Mouse (Mus musculus): ENCODE measurements around the gene Casc1. TPM values are rescaled to one million over a fixed set of nuclear protein-coding genes. Genes with fewer than 3 reads are reported as not detected.

The Casc1 gene
- polyA plus RNA-seq, 1 experiment from 2014 or later, result 0.91 TPM

GRCm38 (mm10) chr6:145187093-145188088, 23.4 kb downstream of the Casc1 start:
- Histone ChIP-seq H3K4me3 (ENCODE audit: low read depth, low read length) (peak overlapping the region; percentile 3; the same call in 1 of the 2 replicates), H3K4me1 (replicated peaks; ENCODE audit: control insufficient read depth, insufficient read depth, low read length) (no peaks in the 10 kb centered on the region), H3K27me3 (ENCODE audit: control insufficient read depth, insufficient read depth, low read length) (no peaks in the 10 kb centered on the region), H3K9me3 (ENCODE audit: control insufficient read depth, low read length) (no peaks in the 10 kb centered on the region), H3K36me3 (ENCODE audit: control insufficient read depth, insufficient read depth, low read length) (no peaks in the 10 kb centered on the region), H3K27ac (ENCODE audit: low read depth, low read length) (no peak overlapping the region), H3K4me2 (replicated peaks; ENCODE audit: low read depth, low read length) (peak overlapping the region; percentile 23; the same call in 1 of the 2 replicates), H3K9ac (ENCODE audit: low read depth, low read length) (no peak overlapping the region)
- DNase-seq (ENCODE audit: low spot score) (peak; percentile 51), ATAC-seq (ENCODE audit: low FRiP score) (no peak; the same call in 1 of the 2 replicates)
- 60% methylated on average over 27 of the region's 27 CpGs for WGBS

DNA sequence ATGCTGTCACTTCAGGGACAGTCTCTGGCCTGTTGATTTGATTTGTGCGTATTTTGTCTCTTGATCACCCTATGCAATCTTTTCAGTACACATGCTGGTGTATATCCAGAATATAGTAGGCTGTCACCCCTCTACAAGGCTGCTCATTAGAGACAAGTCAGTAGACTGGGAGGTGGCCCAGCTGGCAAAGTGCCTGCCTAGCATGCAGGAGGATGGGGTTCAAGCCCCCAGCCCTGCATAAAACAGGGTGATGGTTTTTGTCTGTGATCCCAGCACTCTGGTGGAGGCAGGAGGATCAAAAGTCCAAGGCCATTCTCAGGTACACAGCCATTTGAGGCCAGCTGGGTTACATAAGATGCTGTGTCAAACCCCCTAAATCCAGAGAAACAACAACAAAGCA, 24.7 kb downstream of the Casc1 start:
- 92% methylated on average over 1 of the region's 1 CpGs for WGBS
- no peaks in the 10 kb centered on the region for H3K9me3 ChIP-seq (ENCODE audit: control insufficient read depth, low read length)
- no peak overlapping the region for H3K4me3 ChIP-seq (ENCODE audit: low read depth, low read length)
- no peak overlapping the region for H3K27ac ChIP-seq (ENCODE audit: low read depth, low read length)
- no peak overlapping the region for H3K4me2 ChIP-seq (replicated peaks; ENCODE audit: low read depth, low read length)
- ATAC-seq (ENCODE audit: low FRiP score), result no peak
- H3K36me3 ChIP-seq (ENCODE audit: control insufficient read depth, insufficient read depth, low read length), result no peaks in the 10 kb centered on the region
- DNase-seq (ENCODE audit: low spot score), result no peak
- no peaks in the 10 kb centered on the region for H3K4me1 ChIP-seq (replicated peaks; ENCODE audit: control insufficient read depth, insufficient read depth, low read length)
- H3K27me3 ChIP-seq (ENCODE audit: control insufficient read depth, insufficient read depth, low read length), result no peaks in the 10 kb centered on the region
- no peak overlapping the region for H3K9ac ChIP-seq (ENCODE audit: low read depth, low read length)

DNA sequence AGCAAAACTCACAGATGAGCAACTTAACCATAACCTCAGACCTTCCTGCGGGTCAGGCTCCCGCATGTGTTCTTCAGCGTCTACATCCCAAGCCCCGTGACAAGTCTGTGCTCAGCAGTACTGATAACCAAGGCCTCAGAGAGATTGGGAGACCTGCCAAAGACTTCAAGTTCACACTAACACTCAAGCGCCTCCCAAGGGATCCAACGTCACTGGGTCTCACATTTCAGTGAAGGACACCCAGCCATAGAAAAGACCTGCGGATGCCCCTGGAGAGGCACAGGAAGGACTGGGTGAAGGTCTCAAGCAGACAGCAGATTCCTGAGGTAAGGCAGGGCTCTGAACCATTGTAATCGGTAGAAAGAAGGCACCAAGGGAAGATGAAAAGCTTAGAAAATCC, 28.8 kb downstream of the Casc1 start:
- no peak for DNase-seq (ENCODE audit: low spot score)
- no peaks in the 10 kb centered on the region for H3K27me3 ChIP-seq (ENCODE audit: control insufficient read depth, insufficient read depth, low read length)
- H3K9me3 ChIP-seq (ENCODE audit: control insufficient read depth, low read length), result no peaks in the 10 kb centered on the region
- WGBS, result 75% methylated on average over 8 of the region's 8 CpGs
- no peaks in the 10 kb centered on the region for H3K4me1 ChIP-seq (replicated peaks; ENCODE audit: control insufficient read depth, insufficient read depth, low read length)
- no peak overlapping the region for H3K27ac ChIP-seq (ENCODE audit: low read depth, low read length)
- no peak overlapping the region for H3K4me3 ChIP-seq (ENCODE audit: low read depth, low read length)
- no peaks in the 10 kb centered on the region for H3K36me3 ChIP-seq (ENCODE audit: control insufficient read depth, insufficient read depth, low read length)
- H3K9ac ChIP-seq (ENCODE audit: low read depth, low read length), result no peak overlapping the region
- H3K4me2 ChIP-seq (replicated peaks; ENCODE audit: low read depth, low read length), result no peak overlapping the region
- no peak for ATAC-seq (ENCODE audit: low FRiP score)

DNA sequence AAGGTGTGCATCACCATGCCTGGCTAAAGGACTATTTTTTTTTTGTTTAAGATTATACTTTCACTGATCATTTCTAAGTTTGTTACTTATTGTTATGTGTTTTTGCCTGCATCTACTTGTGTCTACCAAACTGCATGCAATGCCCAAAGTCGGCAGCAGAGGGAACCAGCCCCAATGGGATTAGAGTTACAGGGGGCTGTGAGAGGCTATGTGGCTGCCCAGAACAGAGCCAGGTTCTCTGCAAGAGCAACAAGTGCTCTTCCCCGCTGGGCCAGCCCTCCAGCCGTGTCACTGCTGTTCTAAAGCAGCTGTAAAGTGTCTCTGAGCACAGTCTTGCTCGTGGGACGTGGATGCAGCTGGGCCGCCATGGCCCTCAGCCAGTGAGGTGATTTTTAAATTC, 31.1 kb downstream of the Casc1 start:
- WGBS, result 23% methylated on average over 6 of the region's 6 CpGs
- Histone ChIP-seq H3K27me3 (ENCODE audit: control insufficient read depth, insufficient read depth, low read length) (no peaks in the 10 kb centered on the region; the same call in 1 of the 2 replicates), H3K4me1 (replicated peaks; ENCODE audit: control insufficient read depth, insufficient read depth, low read length) (0 out of 2 replicates have a peak, but pooled peaks cover 2% of the 10 kb centered on the region), H3K9ac (ENCODE audit: low read depth, low read length) (no peak overlapping the region), H3K27ac (ENCODE audit: low read depth, low read length) (no peak overlapping the region), H3K36me3 (ENCODE audit: control insufficient read depth, insufficient read depth, low read length) (no peaks in the 10 kb centered on the region), H3K4me3 (ENCODE audit: low read depth, low read length) (no peak overlapping the region), H3K4me2 (replicated peaks; ENCODE audit: low read depth, low read length) (no peak overlapping the region), H3K9me3 (ENCODE audit: control insufficient read depth, low read length) (no peaks in the 10 kb centered on the region)
- ATAC-seq (ENCODE audit: low FRiP score) (no peak), DNase-seq (ENCODE audit: low spot score) (peak; percentile 78)

DNA sequence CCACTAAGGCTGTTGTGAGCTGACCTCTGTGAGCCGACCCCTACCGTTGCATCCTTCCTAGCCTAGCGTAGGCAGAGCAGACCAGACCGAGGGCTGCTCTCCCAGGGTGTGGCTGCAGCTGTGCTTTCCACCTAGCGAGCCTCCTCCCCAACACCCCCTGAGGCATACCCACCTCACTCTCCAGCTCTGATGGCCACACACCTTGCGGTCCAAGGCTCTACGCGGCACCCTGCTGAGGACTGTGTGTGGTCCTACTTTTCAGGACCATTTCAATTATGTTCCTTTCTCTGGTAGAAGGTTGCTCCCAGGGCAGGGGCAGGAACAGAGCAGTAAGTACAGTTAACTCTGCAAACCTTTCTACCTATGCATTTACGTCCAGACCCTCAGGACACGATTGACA, 34.3 kb downstream of the Casc1 start:
- Histone ChIP-seq H3K4me2 (replicated peaks; ENCODE audit: low read depth, low read length) (no peak overlapping the region), H3K27me3 (ENCODE audit: control insufficient read depth, insufficient read depth, low read length) (no peaks in the 10 kb centered on the region; the same call in 1 of the 2 replicates), H3K4me3 (ENCODE audit: low read depth, low read length) (no peak overlapping the region), H3K27ac (ENCODE audit: low read depth, low read length) (no peak overlapping the region), H3K36me3 (ENCODE audit: control insufficient read depth, insufficient read depth, low read length) (no peaks in the 10 kb centered on the region), H3K9ac (ENCODE audit: low read depth, low read length) (no peak overlapping the region), H3K9me3 (ENCODE audit: control insufficient read depth, low read length) (no peaks in the 10 kb centered on the region), H3K4me1 (replicated peaks; ENCODE audit: control insufficient read depth, insufficient read depth, low read length) (0 out of 2 replicates have a peak, but pooled peaks cover 5% of the 10 kb centered on the region)
- ATAC-seq (ENCODE audit: low FRiP score) (no peak), DNase-seq (ENCODE audit: low spot score) (no peak)
- WGBS, result 47% methylated on average over 10 of the region's 10 CpGs

DNA sequence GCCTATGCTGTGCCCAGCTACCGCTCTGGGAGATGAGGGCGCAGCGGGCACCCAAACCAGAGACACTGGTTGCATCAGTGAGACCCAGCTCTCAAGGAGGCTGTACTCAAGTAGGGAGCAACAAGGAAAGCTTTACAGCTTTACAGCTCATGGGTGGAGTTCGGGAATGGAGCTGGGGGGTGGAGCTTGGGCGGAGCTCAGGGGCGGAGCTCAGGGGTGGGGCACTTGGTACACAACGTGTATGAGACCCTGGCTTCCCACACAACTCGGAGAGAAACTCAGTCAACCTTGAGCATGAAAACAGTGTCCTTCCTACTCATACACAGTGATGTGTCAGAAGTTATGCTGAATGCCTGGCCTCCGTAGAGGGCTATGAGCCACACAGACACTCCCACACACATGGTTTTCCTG, 35.2 kb downstream of the Casc1 start:
- Histone ChIP-seq H3K4me2 (replicated peaks; ENCODE audit: low read depth, low read length) (no peak overlapping the region), H3K4me1 (replicated peaks; ENCODE audit: control insufficient read depth, insufficient read depth, low read length) (0 out of 2 replicates have a peak, but pooled peaks cover 5% of the 10 kb centered on the region)

GRCm38 (mm10) chr6:145173781-145174191, 37.0 kb downstream of the Casc1 start:
- H3K9ac ChIP-seq (ENCODE audit: low read depth, low read length), result no peak overlapping the region
- peak; percentile 60 for DNase-seq (ENCODE audit: low spot score)
- peak; percentile 69; the same call in 1 of the 2 replicates for ATAC-seq (ENCODE audit: low FRiP score)
- no peaks in the 10 kb centered on the region for H3K36me3 ChIP-seq (ENCODE audit: control insufficient read depth, insufficient read depth, low read length)
- H3K4me2 ChIP-seq (replicated peaks; ENCODE audit: low read depth, low read length), result 0 out of 2 replicates have a peak overlapping the region, but pooled peaks have one; percentile 6
- 0 out of 2 replicates have a peak, but pooled peaks cover 5% of the 10 kb centered on the region for H3K4me1 ChIP-seq (replicated peaks; ENCODE audit: control insufficient read depth, insufficient read depth, low read length)
- WGBS, result 3% methylated on average over 9 of the region's 11 CpGs
- H3K9me3 ChIP-seq (ENCODE audit: control insufficient read depth, low read length), result no peaks in the 10 kb centered on the region
- H3K4me3 ChIP-seq (ENCODE audit: low read depth, low read length), result no peak overlapping the region
- H3K27ac ChIP-seq (ENCODE audit: low read depth, low read length), result no peak overlapping the region
- no peaks in the 10 kb centered on the region; the same call in 1 of the 2 replicates for H3K27me3 ChIP-seq (ENCODE audit: control insufficient read depth, insufficient read depth, low read length)

More for the DNA sequence above, 35.2 kb downstream of the Casc1 start:
- H3K9ac ChIP-seq (ENCODE audit: low read depth, low read length), result no peak overlapping the region
- no peaks in the 10 kb centered on the region for H3K36me3 ChIP-seq (ENCODE audit: control insufficient read depth, insufficient read depth, low read length)
- H3K9me3 ChIP-seq (ENCODE audit: control insufficient read depth, low read length), result no peaks in the 10 kb centered on the region
- ATAC-seq (ENCODE audit: low FRiP score) (no peak), DNase-seq (ENCODE audit: low spot score) (no peak)
- no peak overlapping the region for H3K27ac ChIP-seq (ENCODE audit: low read depth, low read length)
- H3K27me3 ChIP-seq (ENCODE audit: control insufficient read depth, insufficient read depth, low read length), result no peaks in the 10 kb centered on the region; the same call in 1 of the 2 replicates
- 38% methylated on average over 9 of the region's 9 CpGs for WGBS
- H3K4me3 ChIP-seq (ENCODE audit: low read depth, low read length), result no peak overlapping the region

DNA sequence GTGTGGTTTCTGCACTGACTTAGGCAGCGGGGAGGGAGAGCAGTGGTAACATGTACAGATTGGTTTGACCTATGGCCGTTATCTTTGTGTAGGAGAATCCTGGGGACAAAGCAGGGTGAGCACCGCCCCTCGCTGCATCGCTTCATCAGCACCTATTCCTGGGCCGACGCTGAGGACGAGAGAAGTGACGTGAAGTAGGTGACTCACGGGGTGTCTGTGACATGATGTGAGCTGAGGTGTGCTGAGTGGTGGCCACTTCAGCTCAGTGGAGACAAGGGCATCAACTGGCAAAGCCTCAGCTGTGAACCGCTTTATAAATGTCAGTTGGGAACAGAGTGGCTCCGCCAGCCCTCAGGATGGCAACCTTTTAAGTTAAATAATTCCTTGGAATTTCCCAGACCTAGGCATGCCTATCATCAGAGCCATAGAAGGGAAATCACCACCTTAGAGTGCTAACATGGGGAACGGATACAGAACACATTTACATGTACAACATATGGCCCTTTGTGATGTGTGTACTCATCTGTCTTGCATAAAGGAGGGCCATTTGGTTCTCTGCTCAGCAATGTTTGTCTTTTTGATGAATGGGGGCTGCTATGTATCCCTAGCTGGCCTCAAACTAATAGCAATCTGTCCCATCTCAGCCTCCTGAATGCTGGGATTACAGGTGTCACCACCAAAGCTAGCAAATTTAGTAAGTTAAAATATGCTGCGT, 38.8 kb downstream of the Casc1 start:
- 72% methylated on average over 14 of the region's 14 CpGs for WGBS
- no peaks in the 10 kb centered on the region; the same call in 1 of the 2 replicates for H3K27me3 ChIP-seq (ENCODE audit: control insufficient read depth, insufficient read depth, low read length)
- H3K27ac ChIP-seq (ENCODE audit: low read depth, low read length), result no peak overlapping the region
- DNase-seq (ENCODE audit: low spot score) (no peak), ATAC-seq (ENCODE audit: low FRiP score) (no peak)
- no peak overlapping the region for H3K4me2 ChIP-seq (replicated peaks; ENCODE audit: low read depth, low read length)
- no peak overlapping the region for H3K9ac ChIP-seq (ENCODE audit: low read depth, low read length)
- no peaks in the 10 kb centered on the region for H3K36me3 ChIP-seq (ENCODE audit: control insufficient read depth, insufficient read depth, low read length)
- H3K4me1 ChIP-seq (replicated peaks; ENCODE audit: control insufficient read depth, insufficient read depth, low read length), result 0 out of 2 replicates have a peak, but pooled peaks cover 5% of the 10 kb centered on the region
- H3K9me3 ChIP-seq (ENCODE audit: control insufficient read depth, low read length), result no peaks in the 10 kb centered on the region
- no peak overlapping the region for H3K4me3 ChIP-seq (ENCODE audit: low read depth, low read length)
